Mouse (Mus musculus) gastrocnemius, adult 2 months (tissue): ENCODE measurements at regions not wholly inside any gene's neighbourhood (a gene's known extent, or its start where the extent isn't known, plus 50 kb on each side); places are given as distances from the start of the nearest gene placed in this dataset.

ENCODE experiments used
- DNase-seq: peaks from one replicate; pipeline ENCODE4 v3.0.0; 2022
- H3K27ac ChIP-seq: fragments of 200-600 bp; 2 replicates; pipeline ENCODE4 v1.8.1; 2022; ENCODE audit warnings: mild to moderate bottlenecking
- H3K4me3 ChIP-seq: fragments of 200-600 bp; 2 replicates; pipeline ENCODE4 v1.8.1; 2022; ENCODE audit warnings: mild to moderate bottlenecking, moderate library complexity
- CTCF ChIP-seq: fragments of 200-600 bp; IDR thresholded peaks from 2 replicates; pipeline ENCODE4 v1.8.1; 2022; ENCODE audit warnings: antibody characterized with exemption, mild to moderate bottlenecking, moderate library complexity
- intact Hi-C: fragments of 180-260 bp; cut with DNase I; formaldehyde crosslinking; loops from one replicate; pipeline ENCODE4 v1.15.1; 2025

- H3K27ac ChIP-seq, result no peak overlapping the region
- DNase-seq, result no peak
- no peak for TF ChIP-seq CTCF
- intact Hi-C loops, result no loop called here
- H3K4me3 ChIP-seq, result no peak overlapping the region
Observed at GRCm38 (mm10) chr3:143036108-143036507, 154.3 kb upstream of the Pkn2 start.

- intact Hi-C loops, result no loop called here
- H3K27ac ChIP-seq, result no peak overlapping the region
- DNase-seq, result no peak
- no peak for TF ChIP-seq CTCF
- no peak overlapping the region for H3K4me3 ChIP-seq
Observed at GRCm38 (mm10) chr3:143034588-143034987, 152.8 kb upstream of the Pkn2 start.

- intact Hi-C loops, result no loop called here
- no peak overlapping the region for H3K4me3 ChIP-seq
Observed at GRCm38 (mm10) chr3:143022486-143022885, 140.7 kb upstream of the Pkn2 start.

GRCm38 (mm10) chr3:143021159-143021871, 139.5 kb upstream of the Pkn2 start:
- no peak for DNase-seq
- intact Hi-C loops, result no loop called here
- no peak for TF ChIP-seq CTCF
- no peak overlapping the region for H3K27ac ChIP-seq
- H3K4me3 ChIP-seq, result no peak overlapping the region

More at GRCm38 (mm10) chr3:143022486-143022885, 140.7 kb upstream of the Pkn2 start:
- no peak for TF ChIP-seq CTCF
- DNase-seq, result no peak
- no peak overlapping the region for H3K27ac ChIP-seq

GRCm38 (mm10) chr3:143017480-143017879, 135.7 kb upstream of the Pkn2 start:
- no peak overlapping the region for H3K4me3 ChIP-seq
- H3K27ac ChIP-seq, result no peak overlapping the region
- no peak for TF ChIP-seq CTCF
- intact Hi-C loops, result no loop called here
- DNase-seq, result no peak

GRCm38 (mm10) chr3:143016758-143017157, 135.0 kb upstream of the Pkn2 start:
- DNase-seq, result no peak
- H3K4me3 ChIP-seq, result no peak overlapping the region
- TF ChIP-seq CTCF, result no peak
- intact Hi-C loops, result no loop called here
- H3K27ac ChIP-seq, result no peak overlapping the region

- Histone ChIP-seq H3K27ac (no peak overlapping the region), H3K4me3 (no peak overlapping the region)
- intact Hi-C loops, result no loop called here
- DNase-seq, result no peak
- TF ChIP-seq CTCF, result no peak
Observed at GRCm38 (mm10) chr3:143014421-143014820, 132.6 kb upstream of the Pkn2 start.

GRCm38 (mm10) chr3:143007047-143007446, 125.2 kb upstream of the Pkn2 start:
- DNase-seq, result no peak
- H3K4me3 ChIP-seq, result no peak overlapping the region
- intact Hi-C loops, result no loop called here
- no peak overlapping the region for H3K27ac ChIP-seq
- TF ChIP-seq CTCF, result no peak

GRCm38 (mm10) chr3:143001952-143002351, 120.1 kb upstream of the Pkn2 start:
- intact Hi-C loops, result no loop called here
- no peak for TF ChIP-seq CTCF
- DNase-seq, result no peak
- no peak overlapping the region for H3K27ac ChIP-seq
- H3K4me3 ChIP-seq, result no peak overlapping the region

- Histone ChIP-seq H3K4me3 (no peak overlapping the region), H3K27ac (no peak overlapping the region)
- peak; percentile 8; the same call in 1 of the 2 replicates for TF ChIP-seq CTCF
- DNase-seq, result no peak
- intact Hi-C loops, result no loop called here
Observed at GRCm38 (mm10) chr3:142995981-142996743, 114.4 kb upstream of the Pkn2 start.

- no peak overlapping the region for H3K4me3 ChIP-seq
- TF ChIP-seq CTCF, result no peak
- intact Hi-C loops, result no loop called here
- H3K27ac ChIP-seq, result no peak overlapping the region
- DNase-seq, result no peak
Observed at GRCm38 (mm10) chr3:142984547-142984946, 102.7 kb upstream of the Pkn2 start.

GRCm38 (mm10) chr3:142981221-142981620, 99.4 kb upstream of the Pkn2 start:
- intact Hi-C loops, result no loop called here
- no peak for DNase-seq
- Histone ChIP-seq H3K4me3 (no peak overlapping the region), H3K27ac (no peak overlapping the region)
- TF ChIP-seq CTCF, result no peak

GRCm38 (mm10) chr3:142979161-142979560, 97.4 kb upstream of the Pkn2 start:
- no peak for DNase-seq
- Histone ChIP-seq H3K27ac (no peak overlapping the region), H3K4me3 (no peak overlapping the region)
- intact Hi-C loops, result no loop called here
- TF ChIP-seq CTCF, result no peak
